Mouse (Mus musculus): ENCODE results near the gene Tcl1b2. TPM values are rescaled to one million over a fixed set of nuclear protein-coding genes. Genes with fewer than 3 reads are reported as not detected.
"Not testable (repeated sequence)": the region's sequence is repeated elsewhere in the genome, so short reads cannot be mapped to it uniquely, and the experiment has no call there.

Gene Tcl1b2
- polyA plus RNA-seq, 1 experiment from 2014 or later = not detected

DNA sequence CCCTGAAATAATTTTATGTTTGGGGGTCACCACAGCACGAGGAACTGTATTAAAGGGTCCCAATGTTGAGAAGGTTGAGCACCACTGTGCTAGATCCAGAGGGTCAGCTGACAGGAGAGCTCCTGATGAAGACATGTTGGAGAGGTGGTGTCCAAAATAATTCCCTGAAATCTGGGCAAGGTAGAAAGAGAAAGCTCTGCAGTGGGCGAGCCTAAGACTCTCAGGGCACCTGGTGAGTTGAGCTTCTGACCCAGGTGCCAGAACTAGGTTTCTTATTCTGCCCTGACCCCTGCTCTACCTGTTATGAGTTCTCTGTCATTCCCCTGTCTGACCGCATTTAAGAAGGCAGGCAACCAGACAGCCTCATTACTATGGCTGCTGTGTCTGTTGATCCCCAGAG is 30.2 kb downstream of the Tcl1b2 start, which contains the start of gene Tcl1b5:
TSS of gene Tcl1b5 (plus strand) at position 301 of the 400 bp plus-strand sequence.
- 72% methylated on average over 3 of the region's 3 CpGs for WGBS
- not testable (repeated sequence) for ATAC-seq (ENCODE audit: low FRiP score); H3K4me3 ChIP-seq (replicated peaks); H3K27me3 ChIP-seq; H3K9me3 ChIP-seq; H3K9ac ChIP-seq; H3K27ac ChIP-seq; H3K4me1 ChIP-seq; H3K36me3 ChIP-seq (replicated peaks); H3K4me2 ChIP-seq

DNA sequence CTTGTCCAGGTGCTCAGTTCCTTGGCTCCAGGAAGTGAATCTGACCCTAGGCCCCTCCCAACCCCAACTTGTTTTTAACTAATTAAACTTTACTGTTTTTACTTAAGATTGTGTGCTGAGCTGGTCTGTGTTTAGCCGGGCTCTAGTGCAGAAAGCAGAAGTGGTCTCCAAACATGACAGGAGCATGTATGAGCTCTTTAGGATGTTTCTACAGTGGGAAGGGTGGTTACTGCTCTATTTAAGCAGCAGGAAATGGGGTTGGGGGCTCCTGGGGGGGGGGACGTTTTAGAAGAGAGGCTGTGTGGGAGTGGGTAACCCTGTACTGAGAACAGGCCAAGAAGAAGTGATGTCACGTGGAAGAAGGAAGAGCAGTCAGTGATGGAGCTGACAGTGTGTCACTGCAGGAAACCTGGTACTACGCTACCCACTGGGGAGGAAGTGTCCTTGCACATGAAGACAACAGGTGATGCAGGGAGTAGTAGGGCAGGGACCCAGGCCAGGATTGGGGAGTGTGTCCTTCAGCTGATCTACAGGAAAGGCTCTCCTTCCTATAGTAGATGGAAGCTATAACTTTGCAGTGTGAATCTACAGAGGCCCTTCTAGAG is 35.3 kb downstream of the Tcl1b2 start:
- ATAC-seq (ENCODE audit: low FRiP score); H3K27ac ChIP-seq; H3K9ac ChIP-seq; H3K4me2 ChIP-seq; H3K36me3 ChIP-seq (replicated peaks); H3K4me1 ChIP-seq; H3K9me3 ChIP-seq; H3K4me3 ChIP-seq (replicated peaks); H3K27me3 ChIP-seq: not testable (repeated sequence)
- WGBS = 78% methylated on average over 4 of the region's 4 CpGs

DNA sequence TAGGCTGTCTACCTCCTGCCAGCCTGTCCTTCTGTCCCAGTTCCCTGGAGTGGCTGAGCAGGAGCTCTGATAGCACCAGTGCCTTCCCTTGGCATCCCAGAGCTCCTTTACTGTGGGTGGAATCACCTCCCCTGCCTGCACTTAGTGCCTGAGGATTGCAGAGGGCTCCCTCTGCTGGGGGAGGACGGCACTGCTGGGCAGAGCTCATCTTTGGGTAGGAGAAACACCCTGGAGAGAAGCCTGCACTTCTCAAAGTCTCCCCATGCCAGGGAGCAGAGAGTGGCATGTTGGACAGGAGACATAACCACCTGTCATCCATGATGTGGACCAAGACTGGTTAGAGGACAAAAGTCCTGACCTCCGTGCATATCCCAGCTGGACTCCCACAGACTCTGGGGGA is 43.2 kb downstream of the Tcl1b2 start:
- H3K27me3 ChIP-seq; H3K4me2 ChIP-seq; H3K4me1 ChIP-seq; H3K4me3 ChIP-seq (replicated peaks); H3K9ac ChIP-seq; ATAC-seq (ENCODE audit: low FRiP score); H3K36me3 ChIP-seq (replicated peaks); H3K27ac ChIP-seq; H3K9me3 ChIP-seq: not testable (repeated sequence)
- WGBS = 45% methylated on average over 2 of the region's 2 CpGs

DNA sequence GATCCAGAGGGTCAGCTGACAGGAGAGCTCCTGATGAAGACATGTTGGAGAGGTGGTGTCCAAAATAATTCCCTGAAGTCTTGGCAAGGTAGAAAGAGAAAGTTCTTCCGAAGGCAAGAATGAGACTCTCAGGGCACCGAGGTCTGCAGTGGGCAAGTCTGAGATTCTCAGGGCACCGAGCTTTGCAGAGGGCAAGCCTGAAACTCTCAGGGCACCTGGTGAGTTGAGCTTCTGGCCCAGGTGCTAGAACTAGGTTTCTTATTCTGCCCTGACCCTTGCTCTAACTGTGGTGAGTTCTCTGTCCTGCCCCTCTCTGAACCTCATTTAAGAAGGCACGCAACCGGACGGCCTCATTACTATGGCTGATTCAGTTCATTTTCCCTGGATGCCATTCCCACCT is 44.9 kb downstream of the Tcl1b2 start, which contains the start of gene Tcl1b3:
TSS of gene Tcl1b3 (plus strand) at position 301 of the 400 bp plus-strand sequence.
- whole genome bisulfite sequencing = 94% methylated on average over 6 of the region's 6 CpGs
- not testable (repeated sequence) for H3K4me3 ChIP-seq (replicated peaks); H3K4me1 ChIP-seq; H3K36me3 ChIP-seq (replicated peaks); H3K9me3 ChIP-seq; H3K4me2 ChIP-seq; ATAC-seq (ENCODE audit: low FRiP score); H3K27me3 ChIP-seq; H3K9ac ChIP-seq; H3K27ac ChIP-seq

DNA sequence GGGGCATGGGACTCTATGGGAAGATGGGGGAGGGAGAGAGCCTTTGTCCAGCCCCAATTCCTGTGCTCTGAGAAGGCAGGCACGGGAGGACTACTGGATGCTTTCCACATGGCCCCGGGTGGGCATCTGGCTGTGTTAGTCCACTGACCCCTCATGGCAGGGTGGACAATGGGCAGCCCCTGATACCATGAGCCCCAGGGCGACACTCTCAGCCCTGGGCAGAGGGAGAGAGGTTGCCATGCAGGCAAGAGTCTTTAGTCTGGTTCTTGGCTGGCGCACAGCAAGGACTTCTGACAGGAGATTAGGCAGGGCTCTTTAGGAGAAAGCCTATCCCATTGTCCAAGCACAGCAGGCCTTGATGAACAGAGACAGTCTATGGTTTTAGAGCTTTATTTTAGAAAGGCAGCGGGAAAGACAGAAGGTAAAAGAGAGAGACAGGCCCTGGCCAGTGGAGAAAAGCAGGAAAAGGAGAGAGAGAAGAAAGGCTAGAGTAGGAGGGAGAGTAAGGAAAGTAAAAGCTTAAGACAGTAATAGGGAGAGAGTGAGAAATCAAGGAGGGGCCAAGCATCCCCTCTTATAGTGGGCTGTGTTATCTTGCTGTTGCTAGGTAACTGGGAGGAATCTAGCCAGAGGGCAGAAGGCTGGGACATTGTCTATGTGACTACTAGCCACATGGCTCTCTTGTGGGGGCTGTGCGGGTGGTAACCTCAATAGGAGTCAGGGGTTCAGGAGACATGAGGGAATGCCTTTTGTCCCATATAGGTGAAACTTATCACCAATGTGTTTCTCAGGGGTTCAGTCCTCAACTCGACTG is 54.1 kb downstream of the Tcl1b2 start:
- H3K27me3 ChIP-seq; H3K27ac ChIP-seq; H3K9ac ChIP-seq; H3K4me1 ChIP-seq; H3K36me3 ChIP-seq (replicated peaks); H3K9me3 ChIP-seq; ATAC-seq (ENCODE audit: low FRiP score); H3K4me3 ChIP-seq (replicated peaks); H3K4me2 ChIP-seq: not testable (repeated sequence)
- 15% methylated on average over 7 of the region's 7 CpGs for WGBS

DNA sequence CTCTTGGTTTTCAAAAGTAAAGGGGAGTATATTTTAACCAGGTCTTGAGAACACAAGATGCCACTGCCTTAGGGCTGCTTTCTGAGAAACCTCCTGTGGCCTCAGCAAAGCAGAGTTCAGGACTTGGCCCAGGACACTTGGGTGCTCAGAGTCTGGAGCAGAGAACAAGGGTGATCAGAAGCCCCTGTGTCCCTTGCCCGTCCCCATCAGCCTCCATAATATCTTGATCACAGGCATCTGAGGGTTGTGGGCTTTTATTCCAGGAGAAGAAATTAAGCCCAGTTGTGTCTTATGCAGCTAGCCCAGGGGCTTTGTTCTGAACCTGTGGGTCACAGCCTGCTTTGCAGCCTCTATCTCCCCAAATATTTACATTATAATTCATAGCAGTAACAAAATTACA is 55.8 kb downstream of the Tcl1b2 start, which contains the start of gene Tcl1b4:
TSS of gene Tcl1b4 (plus strand) at position 301 of the 400 bp plus-strand sequence.
- H3K9ac ChIP-seq; H3K36me3 ChIP-seq (replicated peaks); H3K9me3 ChIP-seq; ATAC-seq (ENCODE audit: low FRiP score); H3K27me3 ChIP-seq; H3K27ac ChIP-seq; H3K4me2 ChIP-seq; H3K4me1 ChIP-seq; H3K4me3 ChIP-seq (replicated peaks): not testable (repeated sequence)
- 79% methylated on average over 1 of the region's 1 CpGs for WGBS

Other genes starting within 250 kb of the Tcl1b2 start
- 0.13 and 0.14 TPM in 2 replicates for gene Syne3, start 136.2 kb upstream of the Tcl1b2 start, polyA plus RNA-seq (2016; fragmentation: Nextera tagmentation; extraction: Ambion mirVana)
- gene Glrx5, start 113.3 kb upstream of the Tcl1b2 start, polyA plus RNA-seq (2016; fragmentation: Nextera tagmentation; extraction: Ambion mirVana) = 158 and 173 TPM in 2 replicates
- gene Tcl1b1, start 13.7 kb downstream of the Tcl1b2 start, polyA plus RNA-seq (2016; fragmentation: Nextera tagmentation; extraction: Ambion mirVana) = not detected in 2 replicates
- not detected in 2 replicates for gene Tcl1b5, start 30.3 kb downstream of the Tcl1b2 start, polyA plus RNA-seq (2016; fragmentation: Nextera tagmentation; extraction: Ambion mirVana)
- gene Tcl1b3, start 45.0 kb downstream of the Tcl1b2 start, polyA plus RNA-seq (2016; fragmentation: Nextera tagmentation; extraction: Ambion mirVana) = not detected in 2 replicates
- gene Tcl1b4, start 55.9 kb downstream of the Tcl1b2 start, polyA plus RNA-seq (2016; fragmentation: Nextera tagmentation; extraction: Ambion mirVana) = not detected in 2 replicates
- gene Tcl1, start 76.8 kb downstream of the Tcl1b2 start, polyA plus RNA-seq (2016; fragmentation: Nextera tagmentation; extraction: Ambion mirVana) = not detected in 2 replicates
- gene Tunar, start 187.9 kb downstream of the Tcl1b2 start, polyA plus RNA-seq (2016; fragmentation: Nextera tagmentation; extraction: Ambion mirVana) = 1.4 and 1.7 TPM in 2 replicates

All from forebrain, embryonic 12.5 days (tissue).